Mouse (Mus musculus): ENCODE results near the gene Tctex1d1. TPM values are rescaled to one million over a fixed set of nuclear protein-coding genes. Genes with fewer than 3 reads are reported as not detected.

The Tctex1d1 gene
- polyA plus RNA-seq, 1 experiment from 2014 or later: 0.44 TPM

GRCm38 (mm10) chr4:102990595-102991340, 12.4 kb downstream of the Tctex1d1 start:
- ATAC-seq (ENCODE audit: insufficient read depth, low FRiP score, low TSS enrichment): no peak
- H3K27ac ChIP-seq (ENCODE audit: low read depth, low read length): no peak overlapping the region
- no peaks in the 10 kb centered on the region for H3K36me3 ChIP-seq (ENCODE audit: control insufficient read depth, insufficient read depth, low read length)
- no peaks in the 10 kb centered on the region for H3K9me3 ChIP-seq (ENCODE audit: control insufficient read depth, low read length)
- no peak overlapping the region for H3K4me2 ChIP-seq (ENCODE audit: low read depth)
- H3K4me3 ChIP-seq (ENCODE audit: low read depth, low read length): no peak overlapping the region
- H3K4me1 ChIP-seq (ENCODE audit: control insufficient read depth, insufficient read depth, low read length): no peaks in the 10 kb centered on the region
- no peak overlapping the region for H3K9ac ChIP-seq (ENCODE audit: low read length)
- 84% methylated on average over 11 of the region's 11 CpGs for WGBS
- no peak for DNase-seq (ENCODE audit: low spot score)
- H3K27me3 ChIP-seq (ENCODE audit: control insufficient read depth, insufficient read depth, low read length): no peaks in the 10 kb centered on the region

- WGBS: 81% methylated on average over 3 of the region's 3 CpGs
- DNase-seq (ENCODE audit: low spot score): no peak
- no peaks in the 10 kb centered on the region for H3K36me3 ChIP-seq (ENCODE audit: control insufficient read depth, insufficient read depth, low read length)
These were observed 13.3 kb downstream of the Tctex1d1 start for GRCm38 (mm10) chr4:102991685-102992084.

GRCm38 (mm10) chr4:103004681-103005080, 26.3 kb downstream of the Tctex1d1 start:
- WGBS: 87% methylated on average over 4 of the region's 4 CpGs
- H3K4me2 ChIP-seq (ENCODE audit: low read depth): no peak overlapping the region
- H3K27me3 ChIP-seq (ENCODE audit: control insufficient read depth, insufficient read depth, low read length): no peaks in the 10 kb centered on the region
- no peak overlapping the region; the same call in 1 of the 2 replicates for H3K27ac ChIP-seq (ENCODE audit: low read depth, low read length)
- no peak overlapping the region for H3K4me3 ChIP-seq (ENCODE audit: low read depth, low read length)
- H3K36me3 ChIP-seq (ENCODE audit: control insufficient read depth, insufficient read depth, low read length): no peaks in the 10 kb centered on the region
- no peak overlapping the region for H3K9ac ChIP-seq (ENCODE audit: low read length)
- no peaks in the 10 kb centered on the region for H3K4me1 ChIP-seq (ENCODE audit: control insufficient read depth, insufficient read depth, low read length)
- ATAC-seq (ENCODE audit: insufficient read depth, low FRiP score, low TSS enrichment): no peak
- DNase-seq (ENCODE audit: low spot score): no peak
- H3K9me3 ChIP-seq (ENCODE audit: control insufficient read depth, low read length): no peaks in the 10 kb centered on the region

More at GRCm38 (mm10) chr4:102991685-102992084, 13.3 kb downstream of the Tctex1d1 start:
- no peaks in the 10 kb centered on the region for H3K4me1 ChIP-seq (ENCODE audit: control insufficient read depth, insufficient read depth, low read length)
- H3K27ac ChIP-seq (ENCODE audit: low read depth, low read length): no peak overlapping the region
- no peaks in the 10 kb centered on the region for H3K9me3 ChIP-seq (ENCODE audit: control insufficient read depth, low read length)
- H3K4me2 ChIP-seq (ENCODE audit: low read depth): no peak overlapping the region
- no peak overlapping the region for H3K9ac ChIP-seq (ENCODE audit: low read length)
- H3K4me3 ChIP-seq (ENCODE audit: low read depth, low read length): no peak overlapping the region
- H3K27me3 ChIP-seq (ENCODE audit: control insufficient read depth, insufficient read depth, low read length): no peaks in the 10 kb centered on the region
- no peak for ATAC-seq (ENCODE audit: insufficient read depth, low FRiP score, low TSS enrichment)

DNA sequence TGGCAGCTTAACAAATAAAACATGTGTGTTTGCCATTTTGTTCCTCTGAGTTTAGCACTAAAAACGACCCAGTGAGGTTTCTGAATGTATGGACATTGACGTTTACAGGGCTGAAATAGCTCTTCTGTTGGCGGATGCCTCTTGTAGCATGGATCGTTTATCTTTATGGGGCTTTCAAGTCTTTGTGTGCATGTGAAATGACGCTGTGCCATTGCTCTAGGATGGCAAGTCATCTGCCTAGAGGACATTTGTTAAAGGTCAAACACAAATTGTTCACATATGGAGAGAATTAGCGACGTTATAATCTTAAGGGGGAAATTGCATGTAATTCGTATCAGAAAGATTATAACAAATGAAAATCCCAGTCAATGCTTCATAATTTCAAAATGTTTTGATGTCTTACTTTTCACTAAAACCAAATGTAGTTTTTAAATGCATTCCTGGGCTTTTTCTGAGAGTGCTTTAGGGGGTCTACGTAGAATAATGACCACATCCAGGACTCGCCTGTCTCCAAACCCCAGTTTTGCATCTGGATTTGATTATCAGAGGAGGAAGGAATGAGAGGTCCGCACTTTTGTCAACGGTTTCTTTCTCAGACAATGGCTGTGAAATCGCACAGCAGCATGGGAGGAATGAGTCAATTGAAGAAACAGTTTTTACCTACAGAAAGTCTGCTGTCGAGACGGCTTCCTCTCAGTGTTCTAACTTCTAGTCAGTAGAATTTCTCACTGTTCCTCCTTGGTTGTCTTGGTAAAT, 27.0 kb downstream of the Tctex1d1 start:
- Histone ChIP-seq H3K4me1 (ENCODE audit: control insufficient read depth, insufficient read depth, low read length) (no peaks in the 10 kb centered on the region), H3K4me2 (ENCODE audit: low read depth) (no peak overlapping the region), H3K4me3 (ENCODE audit: low read depth, low read length) (no peak overlapping the region), H3K9me3 (ENCODE audit: control insufficient read depth, low read length) (no peaks in the 10 kb centered on the region), H3K27me3 (ENCODE audit: control insufficient read depth, insufficient read depth, low read length) (no peaks in the 10 kb centered on the region), H3K27ac (ENCODE audit: low read depth, low read length) (peak overlapping the region; percentile 62), H3K36me3 (ENCODE audit: control insufficient read depth, insufficient read depth, low read length) (no peaks in the 10 kb centered on the region), H3K9ac (ENCODE audit: low read length) (no peak overlapping the region)
- 35% methylated on average over 15 of the region's 15 CpGs for WGBS
- DNase-seq (ENCODE audit: low spot score): peak; percentile 23
- ATAC-seq (ENCODE audit: insufficient read depth, low FRiP score, low TSS enrichment): no peak

DNA sequence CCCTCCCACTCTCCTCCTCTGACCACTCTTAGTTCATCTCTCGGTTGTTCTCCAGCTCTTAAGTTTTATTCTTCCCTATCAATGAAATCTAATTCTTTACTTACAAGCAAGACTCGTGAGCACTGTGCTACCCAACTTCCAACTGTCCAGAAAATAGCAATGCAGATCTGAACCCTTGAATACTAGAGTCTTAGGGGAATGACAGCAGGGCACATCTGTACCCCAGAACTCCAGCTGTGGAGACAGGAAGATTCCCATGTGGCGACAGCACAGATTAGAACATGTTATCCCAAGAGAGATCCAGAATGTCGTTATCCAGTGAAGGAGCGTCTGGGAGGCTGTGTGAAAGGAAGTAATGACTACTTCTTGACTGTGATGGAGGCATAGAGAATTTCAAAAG, 27.9 kb downstream of the Tctex1d1 start:
- H3K4me3 ChIP-seq (ENCODE audit: low read depth, low read length): no peak overlapping the region
- no peak overlapping the region for H3K9ac ChIP-seq (ENCODE audit: low read length)
- no peaks in the 10 kb centered on the region for H3K9me3 ChIP-seq (ENCODE audit: control insufficient read depth, low read length)
- H3K27me3 ChIP-seq (ENCODE audit: control insufficient read depth, insufficient read depth, low read length): no peaks in the 10 kb centered on the region
- no peaks in the 10 kb centered on the region for H3K4me1 ChIP-seq (ENCODE audit: control insufficient read depth, insufficient read depth, low read length)
- 68% methylated on average over 5 of the region's 5 CpGs for WGBS
- no peaks in the 10 kb centered on the region for H3K36me3 ChIP-seq (ENCODE audit: control insufficient read depth, insufficient read depth, low read length)
- no peak for DNase-seq (ENCODE audit: low spot score)
- H3K27ac ChIP-seq (ENCODE audit: low read depth, low read length): peak overlapping the region; percentile 62
- no peak for ATAC-seq (ENCODE audit: insufficient read depth, low FRiP score, low TSS enrichment)
- no peak overlapping the region for H3K4me2 ChIP-seq (ENCODE audit: low read depth)

GRCm38 (mm10) chr4:103006943-103007418, 28.6 kb downstream of the Tctex1d1 start:
- H3K4me1 ChIP-seq (ENCODE audit: control insufficient read depth, insufficient read depth, low read length): no peaks in the 10 kb centered on the region
- H3K27me3 ChIP-seq (ENCODE audit: control insufficient read depth, insufficient read depth, low read length): no peaks in the 10 kb centered on the region
- ATAC-seq (ENCODE audit: insufficient read depth, low FRiP score, low TSS enrichment) (no peak; the same call in 1 of the 2 replicates), DNase-seq (ENCODE audit: low spot score) (peak; percentile 51)
- H3K4me2 ChIP-seq (ENCODE audit: low read depth): no peak overlapping the region
- WGBS: 50% methylated on average over 4 of the region's 4 CpGs
- H3K9ac ChIP-seq (ENCODE audit: low read length): no peak overlapping the region
- no peak overlapping the region for H3K4me3 ChIP-seq (ENCODE audit: low read depth, low read length)
- no peaks in the 10 kb centered on the region for H3K9me3 ChIP-seq (ENCODE audit: control insufficient read depth, low read length)
- H3K36me3 ChIP-seq (ENCODE audit: control insufficient read depth, insufficient read depth, low read length): no peaks in the 10 kb centered on the region
- no peak overlapping the region for H3K27ac ChIP-seq (ENCODE audit: low read depth, low read length)

DNA sequence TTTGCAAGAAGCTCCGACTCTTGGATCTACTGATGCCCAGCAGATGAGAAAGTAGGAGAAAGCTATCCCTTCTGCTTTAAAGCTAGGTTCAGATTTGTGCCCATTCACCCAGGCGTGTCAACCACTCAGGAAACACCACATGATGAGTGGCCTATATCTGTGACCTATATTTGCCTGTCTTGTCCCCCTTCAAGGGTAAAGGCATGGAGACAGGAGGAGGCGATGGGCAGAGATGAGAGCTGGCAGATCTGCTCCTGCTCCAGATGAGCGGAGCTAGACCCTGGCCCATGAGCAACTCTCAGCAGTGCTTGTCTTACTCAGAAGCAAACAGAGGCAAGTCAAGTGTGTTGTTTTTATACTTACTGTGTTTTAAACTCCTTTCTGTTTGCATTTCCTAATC, 32.3 kb downstream of the Tctex1d1 start:
- Histone ChIP-seq H3K4me2 (ENCODE audit: low read depth) (no peak overlapping the region), H3K4me1 (ENCODE audit: control insufficient read depth, insufficient read depth, low read length) (no peaks in the 10 kb centered on the region), H3K4me3 (ENCODE audit: low read depth, low read length) (no peak overlapping the region), H3K36me3 (ENCODE audit: control insufficient read depth, insufficient read depth, low read length) (no peaks in the 10 kb centered on the region), H3K9ac (ENCODE audit: low read length) (no peak overlapping the region), H3K9me3 (ENCODE audit: control insufficient read depth, low read length) (no peaks in the 10 kb centered on the region), H3K27me3 (ENCODE audit: control insufficient read depth, insufficient read depth, low read length) (no peaks in the 10 kb centered on the region), H3K27ac (ENCODE audit: low read depth, low read length) (no peak overlapping the region)
- ATAC-seq (ENCODE audit: insufficient read depth, low FRiP score, low TSS enrichment): no peak
- no peak for DNase-seq (ENCODE audit: low spot score)
- 91% methylated on average over 4 of the region's 4 CpGs for WGBS

DNA sequence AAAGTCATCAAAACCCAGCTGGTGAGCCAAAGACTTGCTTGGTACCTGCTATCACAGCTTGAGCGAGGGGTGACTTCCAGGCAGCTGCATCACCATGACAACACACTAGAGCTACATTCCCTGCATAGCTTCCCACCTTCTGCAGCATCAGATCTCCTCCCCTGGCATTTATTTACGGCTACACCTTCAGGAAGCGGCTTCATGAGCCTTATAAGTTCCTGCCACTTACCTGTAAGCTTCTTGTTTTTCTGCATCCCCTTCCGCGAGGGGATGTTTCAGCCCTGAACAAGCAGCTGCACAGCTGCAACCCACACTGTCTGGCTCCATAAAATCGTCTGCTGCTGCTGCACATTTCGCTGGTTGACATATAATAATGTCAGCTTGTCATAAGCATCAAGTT, 33.4 kb downstream of the Tctex1d1 start:
- DNase-seq (ENCODE audit: low spot score) (no peak), ATAC-seq (ENCODE audit: insufficient read depth, low FRiP score, low TSS enrichment) (no peak)
- no peaks in the 10 kb centered on the region for H3K27me3 ChIP-seq (ENCODE audit: control insufficient read depth, insufficient read depth, low read length)
- no peaks in the 10 kb centered on the region for H3K36me3 ChIP-seq (ENCODE audit: control insufficient read depth, insufficient read depth, low read length)
- no peaks in the 10 kb centered on the region for H3K9me3 ChIP-seq (ENCODE audit: control insufficient read depth, low read length)
- H3K9ac ChIP-seq (ENCODE audit: low read length): no peak overlapping the region
- H3K27ac ChIP-seq (ENCODE audit: low read depth, low read length): no peak overlapping the region
- H3K4me2 ChIP-seq (ENCODE audit: low read depth): no peak overlapping the region
- no peaks in the 10 kb centered on the region for H3K4me1 ChIP-seq (ENCODE audit: control insufficient read depth, insufficient read depth, low read length)
- WGBS: 45% methylated on average over 7 of the region's 7 CpGs
- H3K4me3 ChIP-seq (ENCODE audit: low read depth, low read length): no peak overlapping the region

All from neural tube, embryonic 11.5 days (tissue).